Mouse (Mus musculus) limb, embryonic 10.5 days (tissue): Measurements from ENCODE around the gene Ptprd. TPM values are rescaled to one million over a fixed set of nuclear protein-coding genes. Genes with fewer than 3 reads are reported as not detected.

Source experiments
- DNase-seq: peaks from one replicate; pipeline ENCODE4 v3.0.0-alpha.2; 2017; ENCODE audit warnings: low spot score
- H3K27ac ChIP-seq: fragments of 300-500 bp; sonication (generic); 2 replicates; pipeline ENCODE4 v1.5.1; 2016; ENCODE audit warnings: mild to moderate bottlenecking
- H3K27me3 ChIP-seq: fragments of 300-500 bp; sonication (generic); 2 replicates; pipeline ENCODE4 v1.6.1; 2016; ENCODE audit warnings: low read depth, mild to moderate bottlenecking; ENCODE audit not compliant: poor library complexity, severe bottlenecking
- H3K36me3 ChIP-seq: fragments of 300-500 bp; sonication (generic); 2 replicates; pipeline ENCODE4 v1.6.1; 2016; ENCODE audit warnings: mild to moderate bottlenecking, moderate library complexity
- H3K4me1 ChIP-seq: fragments of 300-500 bp; sonication (generic); 2 replicates; pipeline ENCODE4 v1.6.1; 2016
- H3K4me3 ChIP-seq: fragments of 300-500 bp; sonication (generic); 2 replicates; pipeline ENCODE4 v1.5.1; 2016; ENCODE audit warnings: mild to moderate bottlenecking, moderate library complexity
- H3K9me3 ChIP-seq: fragments of 300-500 bp; sonication (generic); replicated peaks from 2 replicates; pipeline ENCODE4 v1.6.1; 2016; ENCODE audit warnings: mild to moderate bottlenecking
- WGBS: fragments of 180-500 bp; shearing (Covaris S2); methylation state at CpG from one replicate; pipeline ENCODE4 v1.1.7; 2016; 5-methylcytosine and 5-hydroxymethylcytosine counted together
- polyA plus RNA-seq: library from polyadenylated mRNA; unstranded; fragments of >200 nt; fragmentation: Nextera tagmentation; extraction: Ambion mirVana; gene quantifications from 2 replicates; pipeline ENCODE4 v1.2.1, GENCODE M21; 2016

The Ptprd gene
- polyA plus RNA-seq, 1 experiment from 2014 or later: 15.6 TPM

- WGBS: 26% methylated on average over 3 of the region's 3 CpGs
- peak overlapping the region; percentile 71 for H3K27ac ChIP-seq
- peaks cover 40% of the 10 kb centered on the region for H3K4me1 ChIP-seq
- no peak overlapping the region for H3K4me3 ChIP-seq
- H3K27me3 ChIP-seq: no peaks in the 10 kb centered on the region
- H3K9me3 ChIP-seq: no peaks in the 10 kb centered on the region
- no peak for DNase-seq
- peaks cover 4% of the 10 kb centered on the region; the same call in 1 of the 2 replicates for H3K36me3 ChIP-seq
These were observed 1861.4 kb downstream of the Ptprd start for GRCm38 (mm10) chr4:76350241-76350962.

- no peak overlapping the region for H3K27ac ChIP-seq
- no peaks in the 10 kb centered on the region for H3K27me3 ChIP-seq
- H3K4me1 ChIP-seq: 0 out of 2 replicates have a peak, but pooled peaks cover 2% of the 10 kb centered on the region
- H3K9me3 ChIP-seq: no peaks in the 10 kb centered on the region
- WGBS: 65% methylated on average over 3 of the region's 3 CpGs
- DNase-seq: no peak
- no peak overlapping the region for H3K4me3 ChIP-seq
- H3K36me3 ChIP-seq: 0 out of 2 replicates have a peak, but pooled peaks cover under 1% of the 10 kb centered on the region
These were observed 1867.7 kb downstream of the Ptprd start for GRCm38 (mm10) chr4:76344059-76344458.

- WGBS: 82% methylated on average over 1 of the region's 1 CpGs
- H3K4me3 ChIP-seq: no peak overlapping the region
- no peaks in the 10 kb centered on the region for H3K27me3 ChIP-seq
- no peaks in the 10 kb centered on the region for H3K9me3 ChIP-seq
- no peaks in the 10 kb centered on the region for H3K36me3 ChIP-seq
- no peak for DNase-seq
- no peak overlapping the region for H3K27ac ChIP-seq
- 0 out of 2 replicates have a peak, but pooled peaks cover 2% of the 10 kb centered on the region for H3K4me1 ChIP-seq
These were observed 1873.8 kb downstream of the Ptprd start for GRCm38 (mm10) chr4:76337926-76338325.

DNA sequence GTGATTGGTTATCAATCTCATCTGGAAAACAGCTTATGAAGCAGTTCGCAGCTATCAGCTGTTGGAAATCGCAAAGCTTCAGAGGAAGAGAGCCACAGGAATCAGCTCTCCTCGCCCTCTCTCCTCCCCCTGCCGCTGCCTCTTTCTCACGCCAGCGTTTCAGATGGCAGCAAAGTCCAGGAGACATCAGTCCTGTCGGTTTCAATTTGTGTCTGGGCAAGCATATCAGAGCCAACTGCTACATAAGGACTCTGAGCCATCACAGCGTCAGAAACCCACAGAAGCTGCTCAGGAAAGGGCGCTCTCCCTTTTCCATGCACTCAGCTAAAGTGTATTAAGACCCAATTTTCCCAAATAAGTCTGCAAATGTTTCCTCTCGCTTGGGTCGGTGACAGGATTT lies 1884.4 kb downstream of the Ptprd start:
- Histone ChIP-seq H3K27ac (peak overlapping the region; percentile 46; the same call in 1 of the 2 replicates), H3K9me3 (no peaks in the 10 kb centered on the region), H3K36me3 (peaks cover 4% of the 10 kb centered on the region; the same call in 1 of the 2 replicates), H3K4me1 (peaks cover 18% of the 10 kb centered on the region), H3K27me3 (no peaks in the 10 kb centered on the region), H3K4me3 (no peak overlapping the region)
- 25% methylated on average over 11 of the region's 11 CpGs for WGBS
- peak; percentile 39 for DNase-seq

DNA sequence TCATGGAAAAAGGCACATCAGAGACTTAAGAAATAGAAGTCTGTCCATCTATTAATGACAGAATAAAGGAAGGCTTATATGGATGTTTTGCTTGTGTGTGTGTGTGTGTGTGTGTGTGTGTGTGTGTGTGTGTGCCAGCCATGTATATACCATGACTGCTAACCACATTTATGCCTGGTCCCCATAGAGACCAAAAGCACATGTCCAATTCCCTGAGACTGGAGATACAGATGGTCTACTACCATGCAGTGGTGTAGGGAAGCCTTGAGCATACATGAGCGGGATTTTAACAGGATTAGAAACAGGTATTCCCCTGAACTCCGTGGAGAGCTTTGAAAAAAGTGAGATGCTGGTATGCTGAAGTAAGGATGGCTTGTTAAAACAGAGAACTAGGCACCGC lies 1886.1 kb downstream of the Ptprd start:
- DNase-seq: no peak
- no peaks in the 10 kb centered on the region for H3K9me3 ChIP-seq
- peaks cover 18% of the 10 kb centered on the region for H3K4me1 ChIP-seq
- H3K27ac ChIP-seq: no peak overlapping the region
- H3K36me3 ChIP-seq: peaks cover 4% of the 10 kb centered on the region; the same call in 1 of the 2 replicates
- H3K27me3 ChIP-seq: no peaks in the 10 kb centered on the region
- H3K4me3 ChIP-seq: no peak overlapping the region
- WGBS: 91% methylated on average over 3 of the region's 3 CpGs

- Histone ChIP-seq H3K4me1 (peaks cover 18% of the 10 kb centered on the region), H3K27ac (no peak overlapping the region), H3K27me3 (no peaks in the 10 kb centered on the region), H3K4me3 (no peak overlapping the region), H3K9me3 (no peaks in the 10 kb centered on the region), H3K36me3 (peaks cover 4% of the 10 kb centered on the region; the same call in 1 of the 2 replicates)
- 82% methylated on average over 10 of the region's 10 CpGs for WGBS
- no peak for DNase-seq
These were observed 1886.8 kb downstream of the Ptprd start for GRCm38 (mm10) chr4:76324928-76325327.

DNA sequence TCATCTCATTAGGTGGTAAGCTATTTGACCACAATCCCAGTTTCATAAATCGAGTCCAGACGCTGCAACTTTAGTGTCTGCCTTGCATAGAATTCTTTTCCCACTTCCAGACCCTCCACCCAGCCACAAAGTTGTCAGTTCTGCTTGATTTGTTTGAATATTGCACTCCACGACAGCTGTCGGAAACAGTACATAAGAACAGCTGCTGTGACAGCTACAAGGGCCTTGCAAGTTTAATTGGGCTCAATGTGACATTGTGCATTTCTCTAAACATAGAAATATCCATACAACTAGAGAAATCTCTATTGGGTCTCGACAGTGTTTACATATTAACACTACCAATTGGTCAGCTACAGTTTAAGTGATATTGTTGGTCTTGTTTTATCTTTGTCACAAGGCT lies 1887.3 kb downstream of the Ptprd start:
- H3K4me1 ChIP-seq: peaks cover 18% of the 10 kb centered on the region
- 81% methylated on average over 5 of the region's 5 CpGs for WGBS

DNA sequence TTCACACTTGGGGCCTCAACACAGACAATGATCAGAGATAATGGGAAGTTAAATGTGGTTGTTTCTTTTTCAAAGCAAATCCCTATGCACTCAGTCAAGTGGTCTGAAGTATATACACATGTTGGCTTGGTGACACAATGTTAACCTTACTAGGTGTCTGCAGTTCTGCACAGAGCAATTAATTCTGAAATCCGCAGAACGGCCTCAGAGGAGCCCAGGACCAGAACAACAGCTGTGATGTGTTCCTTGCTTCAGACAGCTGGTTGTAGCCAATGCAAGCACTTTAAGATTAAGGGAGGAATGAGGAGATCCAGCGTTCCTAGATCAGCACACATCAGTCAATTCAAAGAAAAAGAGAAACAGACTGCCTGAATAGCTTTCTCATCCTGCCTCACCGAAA lies 1891.9 kb downstream of the Ptprd start:
- no peak for DNase-seq
- Histone ChIP-seq H3K36me3 (peaks cover 7% of the 10 kb centered on the region), H3K27ac (no peak overlapping the region), H3K27me3 (no peaks in the 10 kb centered on the region), H3K9me3 (no peaks in the 10 kb centered on the region), H3K4me3 (no peak overlapping the region), H3K4me1 (0 out of 2 replicates have a peak, but pooled peaks cover 6% of the 10 kb centered on the region)
- 57% methylated on average over 4 of the region's 4 CpGs for WGBS

More for the DNA sequence above, 1887.3 kb downstream of the Ptprd start:
- H3K9me3 ChIP-seq: no peaks in the 10 kb centered on the region
- peaks cover 4% of the 10 kb centered on the region; the same call in 1 of the 2 replicates for H3K36me3 ChIP-seq
- no peak overlapping the region for H3K4me3 ChIP-seq
- no peak for DNase-seq
- no peaks in the 10 kb centered on the region for H3K27me3 ChIP-seq
- no peak overlapping the region for H3K27ac ChIP-seq

GRCm38 (mm10) chr4:76315977-76316376 lies 1895.8 kb downstream of the Ptprd start:
- DNase-seq: no peak
- Histone ChIP-seq H3K27ac (no peak overlapping the region), H3K4me1 (peaks cover 9% of the 10 kb centered on the region), H3K36me3 (peaks cover 3% of the 10 kb centered on the region; the same call in 1 of the 2 replicates), H3K27me3 (no peaks in the 10 kb centered on the region), H3K4me3 (no peak overlapping the region), H3K9me3 (no peaks in the 10 kb centered on the region)
- WGBS: 92% methylated on average over 2 of the region's 2 CpGs

- Histone ChIP-seq H3K27ac (no peak overlapping the region), H3K4me1 (peaks cover 9% of the 10 kb centered on the region), H3K9me3 (no peaks in the 10 kb centered on the region), H3K27me3 (no peaks in the 10 kb centered on the region), H3K36me3 (peaks cover 3% of the 10 kb centered on the region; the same call in 1 of the 2 replicates), H3K4me3 (no peak overlapping the region)
- 84% methylated on average over 3 of the region's 3 CpGs for WGBS
- no peak for DNase-seq
These were observed 1898.0 kb downstream of the Ptprd start for GRCm38 (mm10) chr4:76313749-76314148.

- Histone ChIP-seq H3K9me3 (no peaks in the 10 kb centered on the region), H3K4me3 (no peak overlapping the region), H3K27me3 (no peaks in the 10 kb centered on the region), H3K4me1 (peaks cover 9% of the 10 kb centered on the region), H3K27ac (no peak overlapping the region), H3K36me3 (peaks cover 3% of the 10 kb centered on the region; the same call in 1 of the 2 replicates)
- WGBS: 72% methylated on average over 3 of the region's 3 CpGs
- DNase-seq: no peak
These were observed 1899.2 kb downstream of the Ptprd start for GRCm38 (mm10) chr4:76312593-76312992.

DNA sequence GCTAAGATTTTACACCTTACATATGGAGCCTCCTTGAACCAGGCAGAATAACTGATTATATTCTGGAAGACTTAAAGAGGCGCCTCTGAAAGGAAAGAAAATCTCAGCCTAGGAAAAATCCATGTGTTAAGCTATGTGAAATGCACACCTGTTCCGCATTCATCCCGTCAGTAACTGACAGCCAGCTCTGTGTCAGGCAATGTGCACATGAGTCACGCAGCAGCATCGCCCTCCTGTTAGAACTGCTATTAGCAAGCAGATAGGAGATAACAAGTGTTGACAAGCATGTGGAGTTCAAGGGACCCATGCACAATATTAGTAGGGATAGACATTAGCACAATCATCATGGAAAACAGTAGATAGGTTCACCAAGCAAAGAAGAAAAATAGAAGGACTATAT lies 1905.8 kb downstream of the Ptprd start:
- WGBS: 87% methylated on average over 5 of the region's 5 CpGs

GRCm38 (mm10) chr4:76297375-76297774 lies 1914.4 kb downstream of the Ptprd start:
- DNase-seq: no peak
- 85% methylated on average over 3 of the region's 3 CpGs for WGBS
- no peaks in the 10 kb centered on the region for H3K9me3 ChIP-seq
- H3K27ac ChIP-seq: no peak overlapping the region
- no peaks in the 10 kb centered on the region for H3K36me3 ChIP-seq
- no peaks in the 10 kb centered on the region for H3K4me1 ChIP-seq
- H3K27me3 ChIP-seq: no peaks in the 10 kb centered on the region
- no peak overlapping the region for H3K4me3 ChIP-seq

More for the DNA sequence above, 1905.8 kb downstream of the Ptprd start:
- DNase-seq: no peak
- Histone ChIP-seq H3K9me3 (no peaks in the 10 kb centered on the region), H3K27ac (no peak overlapping the region), H3K4me3 (no peak overlapping the region), H3K36me3 (no peaks in the 10 kb centered on the region), H3K4me1 (peaks cover 9% of the 10 kb centered on the region), H3K27me3 (no peaks in the 10 kb centered on the region)
